Mouse (Mus musculus) limb, embryonic 14.5 days (tissue): Measurements from ENCODE around the gene Zfp609. TPM values are rescaled to one million over a fixed set of nuclear protein-coding genes. Genes with fewer than 3 reads are reported as not detected.
"Not testable (repeated sequence)": the region's sequence is repeated elsewhere in the genome, so short reads cannot be mapped to it uniquely, and the experiment has no call there.

ENCODE experiments used
- ATAC-seq: fragments of 200-750 bp; cut with Nextera tagmentation; 2 replicates; pipeline ENCODE4 v1.8.0; 2017; ENCODE audit warnings: low read depth, moderate number of reproducible peaks, moderate TSS enrichment; ENCODE audit not compliant: low FRiP score
- DNase-seq: peaks from one replicate; pipeline ENCODE4 v3.0.0-alpha.2; 2015; ENCODE audit warnings: low spot score
- H3K27ac ChIP-seq: fragments of 300-500 bp; sonication (generic); replicated peaks from 2 replicates; pipeline ENCODE4 v1.5.1; 2014; ENCODE audit warnings: low read depth, mild to moderate bottlenecking, low read length, moderate library complexity, mixed read lengths
- H3K27me3 ChIP-seq: fragments of 300-500 bp; sonication (generic); 2 replicates; pipeline ENCODE4 v1.6.1; 2014; ENCODE audit warnings: low read length, mixed read lengths; ENCODE audit not compliant: control insufficient read depth, insufficient read depth
- H3K36me3 ChIP-seq: fragments of 300-500 bp; sonication (generic); 2 replicates; pipeline ENCODE4 v1.6.1; 2014; ENCODE audit warnings: mild to moderate bottlenecking, low read length, moderate library complexity, mixed read lengths; ENCODE audit not compliant: control insufficient read depth, insufficient read depth
- H3K4me1 ChIP-seq: fragments of 300-500 bp; sonication (generic); 2 replicates; pipeline ENCODE4 v1.6.1; 2014; ENCODE audit warnings: antibody characterized with exemption, low read length, mixed read lengths; ENCODE audit not compliant: control insufficient read depth, insufficient read depth
- H3K4me2 ChIP-seq: fragments of 300-500 bp; sonication (generic); replicated peaks from 2 replicates; pipeline ENCODE4 v1.6.1; 2014; ENCODE audit warnings: low read depth, mild to moderate bottlenecking, low read length, moderate library complexity; ENCODE audit not compliant: severe bottlenecking
- H3K4me3 ChIP-seq: fragments of 300-500 bp; sonication (generic); replicated peaks from 2 replicates; pipeline ENCODE4 v1.5.1; 2014; ENCODE audit warnings: low read length
- H3K9ac ChIP-seq: fragments of 300-500 bp; sonication (generic); 2 replicates; pipeline ENCODE4 v1.6.1; 2014; ENCODE audit warnings: mild to moderate bottlenecking, low read depth, low read length, moderate library complexity; ENCODE audit not compliant: severe bottlenecking
- H3K9me3 ChIP-seq: fragments of 300-500 bp; sonication (generic); 2 replicates; pipeline ENCODE4 v1.6.1; 2016; ENCODE audit warnings: low read length; ENCODE audit not compliant: control insufficient read depth
- POLR2A ChIP-seq: fragments of 200-500 bp; IDR thresholded peaks from 2 replicates; pipeline ENCODE4 v1.8.0; 2012; ENCODE audit warnings: inconsistent platforms, mild to moderate bottlenecking, moderate library complexity, borderline replicate concordance; ENCODE audit not compliant: insufficient read depth, insufficient read length; ENCODE audit errors: extremely low read depth
- WGBS: fragments of 180-500 bp; shearing (Covaris S2); extraction: QIAGEN DNeasy Blood & Tissue Kit; methylation state at CpG from one replicate; pipeline ENCODE4 v1.1.7; 2014; 5-methylcytosine and 5-hydroxymethylcytosine counted together
- polyA plus RNA-seq, 2 experiments: library from polyadenylated mRNA; depleted of rRNA in 1 of 2; stranded (reverse) in 1 of 2; unstranded in 1 of 2; fragments of >200 nt; fragmentation: Nextera tagmentation in 1 of 2; extraction: Ambion mirVana in 1 of 2; gene quantifications; 2 replicates each; pipeline versions ENCODE4 v1.2.1 to v1.2.3; 2012 to 2014

The Zfp609 gene
- polyA plus RNA-seq, 2 experiments, result 7.3 to 20.3 TPM

- DNase-seq (no peak), ATAC-seq (no peak)
- H3K36me3 ChIP-seq, result no peaks in the 10 kb centered on the region
- H3K27ac ChIP-seq, result no peak overlapping the region
- WGBS, result 86% methylated on average over 3 of the region's 3 CpGs
- TF ChIP-seq POLR2A, result no peak
- H3K9me3 ChIP-seq, result no peaks in the 10 kb centered on the region
- H3K4me3 ChIP-seq, result no peak overlapping the region
- no peaks in the 10 kb centered on the region for H3K4me1 ChIP-seq
- no peak overlapping the region for H3K9ac ChIP-seq
- no peaks in the 10 kb centered on the region for H3K27me3 ChIP-seq
- no peak overlapping the region for H3K4me2 ChIP-seq
These were observed 172.6 kb downstream of the Zfp609 start for GRCm38 (mm10) chr9:65654700-65655237.

DNA sequence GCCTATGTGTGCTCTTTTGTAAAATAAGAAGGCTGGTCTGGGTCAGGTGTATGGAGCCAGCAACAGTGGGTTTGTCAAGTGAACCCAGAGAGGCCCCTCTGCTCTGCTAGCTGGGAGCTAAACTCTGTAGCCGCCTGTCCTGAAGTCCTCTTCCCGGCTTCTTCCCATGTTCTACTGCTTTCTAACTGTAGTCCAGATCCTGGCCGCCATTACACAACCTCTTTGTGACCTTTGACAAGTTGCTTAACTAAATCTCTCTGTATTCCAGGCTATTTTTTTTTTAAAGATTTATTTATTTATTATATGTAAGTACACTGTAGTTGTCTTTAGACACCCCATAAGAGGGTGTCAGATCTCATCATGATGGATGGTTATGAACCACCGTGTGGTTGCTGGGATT is 173.6 kb downstream of the Zfp609 start:
- no peak for TF ChIP-seq POLR2A
- 84% methylated on average over 4 of the region's 4 CpGs for WGBS

GRCm38 (mm10) chr9:65651957-65652356 is 175.4 kb downstream of the Zfp609 start:
- ATAC-seq, H3K9ac ChIP-seq, H3K4me1 ChIP-seq, H3K4me3 ChIP-seq, H3K36me3 ChIP-seq, H3K4me2 ChIP-seq, H3K9me3 ChIP-seq, DNase-seq, H3K27me3 ChIP-seq, H3K27ac ChIP-seq: not testable (repeated sequence)
- 71% methylated on average over 1 of the region's 1 CpGs for WGBS

More for the DNA sequence above, 173.6 kb downstream of the Zfp609 start:
- no peaks in the 10 kb centered on the region for H3K36me3 ChIP-seq
- H3K4me3 ChIP-seq, result no peak overlapping the region
- ATAC-seq, result no peak
- H3K27ac ChIP-seq, result no peak overlapping the region
- H3K9ac ChIP-seq, result no peak overlapping the region
- no peak overlapping the region for H3K4me2 ChIP-seq
- no peaks in the 10 kb centered on the region for H3K9me3 ChIP-seq
- DNase-seq, result no peak
- no peaks in the 10 kb centered on the region for H3K27me3 ChIP-seq
- H3K4me1 ChIP-seq, result no peaks in the 10 kb centered on the region

- Histone ChIP-seq H3K4me3 (no peak overlapping the region), H3K4me1 (peaks cover 5% of the 10 kb centered on the region; the same call in 1 of the 2 replicates), H3K9me3 (no peaks in the 10 kb centered on the region), H3K36me3 (no peaks in the 10 kb centered on the region), H3K27ac (no peak overlapping the region), H3K4me2 (no peak overlapping the region), H3K9ac (no peak overlapping the region), H3K27me3 (no peaks in the 10 kb centered on the region)
- WGBS, result 47% methylated on average over 1 of the region's 1 CpGs
- ATAC-seq, result no peak
- DNase-seq, result no peak
- TF ChIP-seq POLR2A, result no peak
These were observed 177.4 kb downstream of the Zfp609 start for GRCm38 (mm10) chr9:65649997-65650396.

- no peak overlapping the region for H3K9ac ChIP-seq
- no peaks in the 10 kb centered on the region for H3K27me3 ChIP-seq
- no peak for TF ChIP-seq POLR2A
- DNase-seq (no peak), ATAC-seq (no peak)
- no peak overlapping the region for H3K4me3 ChIP-seq
- no peak overlapping the region for H3K27ac ChIP-seq
- 94% methylated on average over 13 of the region's 13 CpGs for WGBS
- no peaks in the 10 kb centered on the region for H3K9me3 ChIP-seq
- no peak overlapping the region for H3K4me2 ChIP-seq
- H3K4me1 ChIP-seq, result peaks cover 5% of the 10 kb centered on the region; the same call in 1 of the 2 replicates
- H3K36me3 ChIP-seq, result no peaks in the 10 kb centered on the region
These were observed 178.6 kb downstream of the Zfp609 start for GRCm38 (mm10) chr9:65648730-65649129.

GRCm38 (mm10) chr9:65646782-65647181 is 180.6 kb downstream of the Zfp609 start:
- 84% methylated on average over 2 of the region's 2 CpGs for WGBS
- no peak for ATAC-seq
- Histone ChIP-seq H3K27me3 (no peaks in the 10 kb centered on the region), H3K36me3 (no peaks in the 10 kb centered on the region), H3K4me2 (no peak overlapping the region), H3K9ac (no peak overlapping the region), H3K27ac (no peak overlapping the region), H3K4me1 (peaks cover 7% of the 10 kb centered on the region), H3K9me3 (no peaks in the 10 kb centered on the region), H3K4me3 (no peak overlapping the region)
- no peak for TF ChIP-seq POLR2A
- no peak for DNase-seq
